Mouse (Mus musculus) heart, embryonic 15.5 days (tissue): ENCODE data around the gene Pdxdc1. TPM values are rescaled to one million over a fixed set of nuclear protein-coding genes. Genes with fewer than 3 reads are reported as not detected.

ENCODE experiments used
- ATAC-seq: fragments of 200-750 bp; cut with Nextera tagmentation; replicated peaks from 2 replicates; pipeline ENCODE4 v1.8.0; 2017; ENCODE audit warnings: low read depth, moderate TSS enrichment; ENCODE audit not compliant: insufficient number of reproducible peaks, insufficient read depth, low FRiP score
- H3K27ac ChIP-seq: fragments of 300-500 bp; sonication (generic); 2 replicates; pipeline ENCODE4 v1.5.1; 2015; ENCODE audit warnings: mild to moderate bottlenecking, inconsistent platforms
- H3K27me3 ChIP-seq: fragments of 300-500 bp; sonication (generic); 2 replicates; pipeline ENCODE4 v1.6.1; 2015; ENCODE audit warnings: inconsistent platforms
- H3K36me3 ChIP-seq: fragments of 300-500 bp; sonication (generic); 2 replicates; pipeline ENCODE4 v1.6.1; 2015; ENCODE audit warnings: mild to moderate bottlenecking, inconsistent platforms
- H3K4me1 ChIP-seq: fragments of 300-500 bp; sonication (generic); replicated peaks from 2 replicates; pipeline ENCODE4 v1.6.1; 2015; ENCODE audit warnings: inconsistent platforms
- H3K4me2 ChIP-seq: fragments of 300-500 bp; sonication (generic); 2 replicates; pipeline ENCODE4 v1.6.1; 2015; ENCODE audit warnings: inconsistent platforms, mild to moderate bottlenecking, moderate library complexity
- H3K4me3 ChIP-seq: fragments of 300-500 bp; sonication (generic); 2 replicates; pipeline ENCODE4 v1.5.1; 2015; ENCODE audit warnings: mild to moderate bottlenecking, inconsistent platforms
- H3K9ac ChIP-seq: fragments of 300-500 bp; sonication (generic); 2 replicates; pipeline ENCODE4 v1.6.1; 2015; ENCODE audit warnings: mild to moderate bottlenecking, inconsistent platforms
- H3K9me3 ChIP-seq: fragments of 300-500 bp; sonication (generic); replicated peaks from 2 replicates; pipeline ENCODE4 v1.6.1; 2016; ENCODE audit warnings: inconsistent platforms
- WGBS: fragments of 180-500 bp; shearing (Covaris S2); methylation state at CpG from one replicate; pipeline ENCODE4 v1.1.7; 2015; ENCODE audit warnings: mixed read lengths; 5-methylcytosine and 5-hydroxymethylcytosine counted together
- polyA plus RNA-seq: library from polyadenylated mRNA; unstranded; fragments of >200 nt; fragmentation: Nextera tagmentation; extraction: Ambion mirVana; gene quantifications from 2 replicates; pipeline ENCODE4 v1.2.1, GENCODE M21; 2015

Pdxdc1 gene
- polyA plus RNA-seq, 1 experiment from 2014 or later = 55.0 TPM

- Histone ChIP-seq H3K27ac (no peak overlapping the region), H3K9me3 (0 out of 2 replicates have a peak, but pooled peaks cover 4% of the 10 kb centered on the region), H3K9ac (no peak overlapping the region), H3K36me3 (no peaks in the 10 kb centered on the region), H3K4me2 (no peak overlapping the region), H3K27me3 (no peaks in the 10 kb centered on the region), H3K4me1 (no peaks in the 10 kb centered on the region), H3K4me3 (no peak overlapping the region)
- 90% methylated on average over 7 of the region's 7 CpGs for WGBS
- no peak for ATAC-seq
Observed at GRCm38 (mm10) chr16:13921781-13922180, 18.9 kb upstream of the Pdxdc1 start.

GRCm38 (mm10) chr16:13921063-13921462 lies 18.1 kb upstream of the Pdxdc1 start:
- Histone ChIP-seq H3K4me2 (no peak overlapping the region), H3K4me1 (no peaks in the 10 kb centered on the region), H3K9me3 (0 out of 2 replicates have a peak, but pooled peaks cover 4% of the 10 kb centered on the region), H3K36me3 (no peaks in the 10 kb centered on the region), H3K9ac (no peak overlapping the region), H3K27ac (no peak overlapping the region), H3K27me3 (no peaks in the 10 kb centered on the region), H3K4me3 (no peak overlapping the region)
- no peak for ATAC-seq
- WGBS = 82% methylated on average over 6 of the region's 6 CpGs

DNA sequence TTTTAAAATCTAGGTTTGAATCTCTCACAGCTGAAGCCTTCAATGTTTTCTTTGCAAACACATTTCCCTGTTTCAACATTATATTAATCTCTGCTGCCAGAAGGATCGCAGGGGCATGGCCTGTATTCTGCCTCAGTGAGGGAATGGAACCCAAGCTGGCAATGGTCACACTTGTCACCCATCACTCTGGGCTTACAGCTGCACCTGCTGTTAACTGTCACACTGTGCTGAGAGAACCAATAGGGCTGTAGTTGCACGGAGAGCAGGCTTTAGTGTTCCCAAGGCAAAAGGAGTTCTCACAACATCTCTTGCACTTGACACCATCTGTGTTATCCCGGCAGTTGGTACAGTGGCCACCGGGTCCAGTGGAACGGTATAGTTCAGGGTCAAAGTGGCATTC lies 17.2 kb upstream of the Pdxdc1 start:
- Histone ChIP-seq H3K36me3 (no peaks in the 10 kb centered on the region), H3K4me1 (no peaks in the 10 kb centered on the region), H3K27ac (no peak overlapping the region), H3K9me3 (0 out of 2 replicates have a peak, but pooled peaks cover 4% of the 10 kb centered on the region), H3K4me2 (no peak overlapping the region), H3K9ac (no peak overlapping the region), H3K27me3 (no peaks in the 10 kb centered on the region), H3K4me3 (no peak overlapping the region)
- ATAC-seq = no peak
- 90% methylated on average over 5 of the region's 5 CpGs for WGBS

- Histone ChIP-seq H3K4me1 (peaks cover 6% of the 10 kb centered on the region), H3K9ac (no peak overlapping the region), H3K27me3 (no peaks in the 10 kb centered on the region), H3K9me3 (no peaks in the 10 kb centered on the region), H3K4me2 (no peak overlapping the region), H3K36me3 (no peaks in the 10 kb centered on the region), H3K27ac (no peak overlapping the region), H3K4me3 (no peak overlapping the region)
- 79% methylated on average over 3 of the region's 3 CpGs for WGBS
- no peak for ATAC-seq
Observed at GRCm38 (mm10) chr16:13907297-13907696, 4.4 kb upstream of the Pdxdc1 start.

GRCm38 (mm10) chr16:13903488-13903887 lies 557 bp upstream of the Pdxdc1 start:
- Histone ChIP-seq H3K27me3 (no peaks in the 10 kb centered on the region), H3K36me3 (no peaks in the 10 kb centered on the region), H3K4me2 (peak overlapping the region; percentile 75), H3K9me3 (no peaks in the 10 kb centered on the region), H3K27ac (peak overlapping the region; percentile 78), H3K4me3 (peak overlapping the region; percentile 78), H3K9ac (peak overlapping the region; percentile 92), H3K4me1 (peaks cover 16% of the 10 kb centered on the region)
- 7% methylated on average over 8 of the region's 8 CpGs for WGBS
- ATAC-seq = peak; percentile 70

DNA sequence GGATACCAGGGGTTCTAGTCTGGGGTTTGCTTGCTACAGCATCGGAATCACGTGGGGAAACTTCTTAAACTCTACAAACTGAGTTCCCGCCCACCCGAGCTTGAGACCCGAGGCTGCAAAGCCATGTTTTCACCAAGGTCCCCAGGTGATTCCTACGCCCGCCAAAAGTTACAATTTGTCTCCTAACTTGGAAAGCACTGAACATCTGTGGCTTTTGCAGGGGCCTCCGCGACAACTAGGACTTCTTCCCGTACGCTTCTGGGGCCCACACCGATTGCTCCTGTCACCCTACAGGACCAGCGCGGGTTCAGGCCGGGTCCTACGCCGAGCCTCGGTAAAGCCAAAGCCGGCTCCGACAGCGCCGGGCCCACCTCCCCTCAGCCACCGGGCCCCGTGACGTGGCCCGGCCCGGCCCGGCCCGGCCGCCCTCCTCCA lies 517 bp downstream of the Pdxdc1 start:
- peak overlapping the region; percentile 75 for H3K4me2 ChIP-seq
- peaks cover 16% of the 10 kb centered on the region for H3K4me1 ChIP-seq
- peak; percentile 57 for ATAC-seq
- peak overlapping the region; percentile 78 for H3K4me3 ChIP-seq
- H3K9ac ChIP-seq = peak overlapping the region; percentile 92
- no peaks in the 10 kb centered on the region for H3K36me3 ChIP-seq
- H3K27me3 ChIP-seq = no peaks in the 10 kb centered on the region
- under 1% methylated on average over 30 of the region's 30 CpGs for WGBS
- H3K27ac ChIP-seq = peak overlapping the region; percentile 78
- no peaks in the 10 kb centered on the region for H3K9me3 ChIP-seq

GRCm38 (mm10) chr16:13898981-13899380 lies 4.0 kb downstream of the Pdxdc1 start:
- no peak overlapping the region for H3K4me2 ChIP-seq
- peaks cover 15% of the 10 kb centered on the region for H3K4me1 ChIP-seq
- H3K4me3 ChIP-seq = no peak overlapping the region
- no peak for ATAC-seq
- no peaks in the 10 kb centered on the region for H3K27me3 ChIP-seq
- H3K27ac ChIP-seq = no peak overlapping the region
- 55% methylated on average over 2 of the region's 2 CpGs for WGBS
- no peaks in the 10 kb centered on the region for H3K36me3 ChIP-seq
- H3K9me3 ChIP-seq = no peaks in the 10 kb centered on the region
- no peak overlapping the region for H3K9ac ChIP-seq

GRCm38 (mm10) chr16:13896357-13896756 lies 6.6 kb downstream of the Pdxdc1 start:
- no peaks in the 10 kb centered on the region for H3K36me3 ChIP-seq
- H3K4me1 ChIP-seq = peaks cover under 1% of the 10 kb centered on the region; the same call in 1 of the 2 replicates
- no peak for ATAC-seq
- 74% methylated on average over 3 of the region's 3 CpGs for WGBS
- no peak overlapping the region for H3K4me2 ChIP-seq
- no peaks in the 10 kb centered on the region for H3K9me3 ChIP-seq
- no peak overlapping the region for H3K27ac ChIP-seq
- no peak overlapping the region for H3K4me3 ChIP-seq
- no peaks in the 10 kb centered on the region for H3K27me3 ChIP-seq
- H3K9ac ChIP-seq = no peak overlapping the region

DNA sequence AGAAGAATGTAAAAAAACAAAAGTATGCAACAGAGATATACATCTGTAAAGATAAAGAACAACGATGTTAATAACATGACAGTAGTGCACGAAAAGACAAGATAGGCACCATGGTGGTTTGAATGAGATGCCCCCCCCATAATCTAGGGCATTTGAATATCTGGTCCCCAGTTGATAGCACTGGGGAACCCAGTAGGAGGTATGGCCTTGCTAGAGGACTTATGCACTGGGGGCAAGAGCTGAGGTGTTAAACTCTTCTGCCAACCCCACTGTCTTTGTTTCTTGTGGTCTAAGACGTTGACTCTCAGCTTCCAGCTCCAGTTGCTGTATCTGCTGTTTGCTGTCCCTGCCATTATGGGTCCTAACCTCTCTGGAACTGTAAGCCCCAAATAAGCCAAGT lies 7.2 kb downstream of the Pdxdc1 start:
- Histone ChIP-seq H3K4me3 (no peak overlapping the region), H3K9me3 (no peaks in the 10 kb centered on the region), H3K4me1 (no peaks in the 10 kb centered on the region), H3K9ac (no peak overlapping the region), H3K27ac (no peak overlapping the region), H3K27me3 (no peaks in the 10 kb centered on the region), H3K4me2 (no peak overlapping the region), H3K36me3 (no peaks in the 10 kb centered on the region)
- ATAC-seq = no peak
- 84% methylated on average over 3 of the region's 3 CpGs for WGBS

DNA sequence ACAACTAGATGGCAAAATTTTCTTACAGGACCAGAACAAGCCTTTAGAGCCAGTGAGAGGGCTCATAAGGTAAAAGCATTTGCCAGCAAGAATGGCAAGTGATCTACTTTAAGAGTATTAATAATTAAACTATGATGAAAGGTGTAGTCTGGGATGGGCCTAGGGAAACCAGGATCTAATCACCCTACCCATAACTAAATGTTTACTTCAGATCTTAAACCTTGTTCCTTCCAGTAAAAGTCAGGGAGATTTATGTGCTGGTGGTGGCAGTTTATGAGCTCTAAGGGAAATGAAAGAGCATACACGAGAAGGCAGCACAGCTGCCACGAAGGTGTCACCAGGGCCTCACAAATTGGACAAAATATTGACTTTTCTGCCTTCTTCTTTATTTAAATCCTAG lies 8.8 kb downstream of the Pdxdc1 start:
- no peak overlapping the region for H3K4me3 ChIP-seq
- ATAC-seq = no peak
- H3K4me1 ChIP-seq = no peaks in the 10 kb centered on the region
- H3K4me2 ChIP-seq = no peak overlapping the region
- H3K27ac ChIP-seq = no peak overlapping the region
- WGBS = 82% methylated on average over 2 of the region's 2 CpGs
- no peaks in the 10 kb centered on the region for H3K9me3 ChIP-seq
- H3K9ac ChIP-seq = no peak overlapping the region
- H3K36me3 ChIP-seq = no peaks in the 10 kb centered on the region
- H3K27me3 ChIP-seq = no peaks in the 10 kb centered on the region

DNA sequence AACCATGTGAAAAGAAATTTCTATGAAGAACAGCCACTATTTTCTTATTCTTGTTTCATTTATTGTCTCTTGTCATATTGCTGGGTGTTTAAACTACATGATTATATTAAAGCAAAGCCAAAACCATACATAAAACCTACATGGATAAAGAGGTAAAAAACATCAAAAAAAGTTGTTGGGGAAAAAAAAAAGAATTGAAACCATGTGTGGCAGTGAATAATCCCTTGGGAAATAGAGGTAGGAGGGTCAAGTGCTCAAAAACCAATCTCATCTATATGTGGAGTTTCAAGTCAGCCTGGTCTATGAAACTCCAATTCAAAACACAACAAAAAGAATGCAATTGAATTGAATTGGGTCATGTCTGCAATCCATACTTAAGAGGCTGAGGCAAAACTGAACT lies 10.1 kb downstream of the Pdxdc1 start:
- Histone ChIP-seq H3K4me2 (no peak overlapping the region), H3K36me3 (no peaks in the 10 kb centered on the region), H3K4me3 (no peak overlapping the region), H3K27ac (no peak overlapping the region), H3K27me3 (no peaks in the 10 kb centered on the region), H3K4me1 (no peaks in the 10 kb centered on the region), H3K9ac (no peak overlapping the region), H3K9me3 (no peaks in the 10 kb centered on the region)
- ATAC-seq = no peak

- Histone ChIP-seq H3K4me3 (no peak overlapping the region), H3K9me3 (no peaks in the 10 kb centered on the region), H3K27me3 (no peaks in the 10 kb centered on the region), H3K36me3 (no peaks in the 10 kb centered on the region), H3K4me1 (no peaks in the 10 kb centered on the region), H3K9ac (no peak overlapping the region), H3K4me2 (no peak overlapping the region), H3K27ac (no peak overlapping the region)
- WGBS = 80% methylated on average over 2 of the region's 2 CpGs
- ATAC-seq = no peak
Observed at GRCm38 (mm10) chr16:13890449-13890848, 12.5 kb downstream of the Pdxdc1 start.
